Mouse (Mus musculus): Measurements from ENCODE around the gene Ifi205.

DNA sequence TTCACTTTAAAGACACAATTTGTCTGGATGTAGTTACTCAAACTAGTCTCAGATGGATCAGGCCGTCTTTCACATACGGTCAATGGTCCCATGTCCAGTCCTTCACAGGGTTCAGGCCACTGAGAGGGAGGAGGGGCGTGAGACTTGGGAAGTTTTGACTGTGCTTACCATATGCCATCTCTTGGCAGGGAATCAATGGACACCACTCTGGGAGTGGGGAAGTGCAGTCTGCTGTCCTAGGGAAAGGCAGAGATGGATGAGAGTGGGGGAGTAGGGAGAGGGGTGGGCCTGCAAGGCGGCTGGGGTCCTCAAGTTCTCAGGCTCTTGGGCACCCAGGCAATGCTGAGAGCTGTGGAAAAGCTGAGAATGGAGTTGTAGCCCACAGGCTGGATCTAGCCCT is 36.6 kb downstream of the Ifi205 start:
- no peak for TF ChIP-seq CTCF (IDR thresholded peaks at IDR 0.05; ENCODE audit: borderline replicate concordance, control insufficient read depth, extremely low read depth, insufficient read depth, low read length, poor library complexity)
- no peak for TF ChIP-seq POLR2A (IDR thresholded peaks at IDR 0.05; ENCODE audit: control insufficient read depth, extremely low read depth, insufficient read depth, low read length, poor library complexity)
